Mouse (Mus musculus): Measurements from ENCODE around the gene Fam43b.
"Not testable (repeated sequence)": the region's sequence is repeated elsewhere in the genome, so short reads cannot be mapped to it uniquely, and the experiment has no call there.

The Fam43b gene

DNA sequence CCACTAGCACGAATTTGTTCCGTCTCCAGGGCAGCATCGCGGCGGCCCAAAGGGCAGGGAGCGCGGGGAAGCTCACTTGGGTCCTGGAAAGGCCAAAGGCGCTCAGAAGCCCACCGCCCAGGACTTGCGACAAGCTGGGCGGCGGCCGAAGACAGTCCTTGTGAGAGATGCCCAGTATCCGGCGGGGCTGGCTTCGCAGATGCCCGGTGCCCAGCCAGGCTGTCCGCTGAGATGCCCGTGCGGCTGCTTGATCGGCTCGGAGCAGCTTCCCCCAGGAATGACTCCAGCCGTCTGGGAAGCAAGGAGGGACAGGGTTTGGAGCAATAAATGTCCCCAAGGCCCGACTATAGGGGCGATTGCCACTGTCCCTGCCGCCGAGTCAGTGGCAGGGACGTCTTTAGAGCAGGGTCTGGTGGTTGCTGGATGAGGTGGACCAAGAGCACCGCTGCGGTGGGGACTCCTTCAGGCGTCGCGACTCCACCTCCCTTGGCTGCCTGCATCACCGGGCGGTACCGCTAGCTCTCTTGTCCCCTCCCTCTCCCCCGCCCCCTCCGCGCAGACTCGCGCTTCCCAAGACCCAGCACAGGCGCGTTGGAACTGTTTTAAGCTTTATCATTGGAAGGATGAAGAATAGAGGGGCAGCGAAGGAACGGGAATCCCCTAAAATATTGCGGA lies at the start of gene Fam43b:
TSS of gene Fam43b (minus strand) at position 558 of the 675 bp plus-strand sequence.
- no peak for DNase-seq (ENCODE audit: low spot score)

- no peak for DNase-seq (ENCODE audit: low spot score)
Observed at GRCm38 (mm10) chr4:138444941-138445340, 48.6 kb upstream of the Fam43b start.

DNA sequence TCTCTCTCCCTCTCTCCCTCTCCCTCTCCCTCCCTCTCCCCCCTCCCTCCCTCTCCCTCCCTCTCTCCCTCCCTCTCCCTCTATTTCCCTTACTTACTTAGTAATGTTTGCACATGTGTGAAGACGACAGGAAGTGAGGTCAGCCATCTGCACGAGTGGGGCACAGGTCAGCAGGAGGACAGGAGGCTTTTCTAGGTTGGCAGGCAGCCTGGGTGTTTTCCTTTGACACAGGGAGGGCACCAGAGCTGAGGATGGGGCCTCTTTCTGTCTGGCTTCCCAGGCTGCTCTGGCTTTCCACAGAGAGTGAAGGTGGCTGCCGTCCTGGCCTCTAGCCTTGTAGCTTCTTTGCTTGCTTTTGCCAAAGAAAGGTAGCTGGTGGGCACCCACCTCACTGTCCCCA lies 43.7 kb upstream of the Fam43b start:
- no peak for DNase-seq (ENCODE audit: low spot score)

GRCm38 (mm10) chr4:138434347-138435316 lies 38.3 kb upstream of the Fam43b start, which contains the start of gene Mul1:
Mul1 (plus strand) TSS chr4:138434671.
- DNase-seq (ENCODE audit: low spot score), result peak; percentile 95

DNA sequence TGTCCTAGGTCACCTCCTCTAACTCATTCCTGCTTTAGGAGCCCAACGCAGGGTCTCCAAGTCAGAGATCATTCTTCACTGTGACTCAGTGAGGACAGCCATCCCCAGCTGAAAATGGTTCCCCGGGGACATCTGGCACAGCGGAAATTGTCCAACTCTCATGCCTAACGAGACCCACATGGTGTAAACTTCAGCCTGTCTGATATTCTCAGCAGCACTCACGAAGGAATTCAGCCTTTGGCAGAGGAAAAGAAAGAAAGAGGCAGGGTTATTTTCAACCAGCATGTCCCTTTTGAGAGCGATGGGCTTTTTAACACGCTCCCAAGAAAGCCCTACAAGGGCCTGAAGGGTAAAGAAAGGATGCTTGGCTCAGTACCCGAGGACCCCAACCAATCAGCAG lies 35.0 kb upstream of the Fam43b start:
- no peak for DNase-seq (ENCODE audit: low spot score)

DNA sequence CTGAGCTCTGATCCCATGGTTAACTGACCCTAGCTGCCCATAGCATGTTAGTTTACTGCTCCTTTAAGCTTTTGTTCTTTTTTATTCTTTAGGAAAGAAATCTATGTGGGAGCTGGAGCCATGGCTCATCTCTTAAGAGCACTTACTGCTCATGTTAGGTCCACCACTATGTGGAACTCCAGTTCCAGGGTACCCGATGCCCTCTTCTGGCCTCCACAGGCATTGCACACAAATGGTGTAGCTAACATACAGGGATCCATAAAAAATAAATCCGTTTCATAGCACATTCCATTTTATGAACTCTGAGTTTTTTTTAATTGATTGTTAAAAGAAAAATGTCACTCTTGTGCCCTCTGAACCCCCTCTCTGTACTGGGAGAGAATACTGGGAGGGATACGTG lies 33.5 kb upstream of the Fam43b start:
- DNase-seq (ENCODE audit: low spot score), result no peak

DNA sequence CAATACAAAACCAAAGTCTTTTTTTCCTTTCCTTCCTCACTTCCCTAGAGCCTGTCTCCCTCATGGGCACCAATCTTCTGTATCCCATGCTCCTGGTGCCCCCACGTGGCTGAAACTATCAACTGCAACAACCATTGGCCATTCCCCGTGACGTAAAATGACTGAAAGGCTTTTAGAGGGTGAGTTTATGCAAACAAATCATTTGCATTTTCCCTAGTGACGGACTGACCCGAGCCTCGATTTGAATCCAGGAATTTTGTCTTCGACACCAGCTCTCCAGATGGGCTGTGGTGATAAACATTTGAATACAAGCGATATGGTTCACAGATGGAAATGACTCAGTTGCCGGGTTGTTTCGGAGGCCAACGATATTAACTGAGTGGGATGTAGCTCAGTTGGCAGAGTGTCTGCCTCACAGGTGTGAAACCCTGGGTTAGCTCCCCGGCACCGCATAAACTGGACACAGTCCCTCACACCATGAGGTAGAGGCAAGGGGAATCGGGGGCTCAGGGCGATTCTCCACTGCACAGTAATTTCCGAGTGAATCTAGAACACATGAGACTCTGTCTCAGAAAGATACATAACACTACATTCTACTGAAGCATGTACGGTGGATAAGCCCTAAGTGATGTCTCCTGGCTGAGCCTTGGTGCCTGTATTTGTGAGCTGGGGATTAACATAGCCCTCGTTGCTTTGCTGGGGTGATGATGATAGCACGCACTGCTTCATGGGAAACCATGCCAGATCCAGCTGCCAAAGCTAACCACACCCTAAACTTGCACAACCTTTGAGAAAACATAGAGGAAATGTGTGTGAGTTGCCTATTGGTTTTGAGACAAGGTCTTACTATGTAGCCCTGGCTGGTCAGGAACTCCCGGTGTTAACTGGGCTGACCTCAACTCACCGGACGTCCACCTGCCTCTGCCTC lies 30.7 kb upstream of the Fam43b start:
- peak; percentile 43 for DNase-seq (ENCODE audit: low spot score)

GRCm38 (mm10) chr4:138425604-138426003 lies 29.3 kb upstream of the Fam43b start:
- DNase-seq (ENCODE audit: low spot score), result not testable (repeated sequence)

DNA sequence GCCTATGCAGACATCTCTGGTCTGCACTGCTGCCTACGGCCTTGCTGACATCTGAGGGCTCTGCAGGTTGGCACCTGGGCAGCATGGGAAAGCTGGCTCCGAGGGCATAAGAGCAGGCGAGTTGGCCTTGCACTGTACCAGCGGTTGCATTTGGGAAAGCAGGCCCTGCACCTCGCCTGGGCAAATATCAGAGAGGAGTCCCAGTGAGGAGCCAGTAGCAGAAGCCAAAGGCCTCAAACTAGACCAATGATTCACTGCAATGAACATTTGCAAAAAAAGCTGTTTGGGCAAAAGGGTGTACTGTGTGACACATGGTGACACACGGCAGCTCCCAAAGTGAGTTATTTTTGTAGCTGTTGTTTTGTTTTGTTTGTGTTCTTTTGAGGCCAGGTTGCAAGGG lies 28.7 kb upstream of the Fam43b start:
- DNase-seq (ENCODE audit: low spot score), result no peak

DNA sequence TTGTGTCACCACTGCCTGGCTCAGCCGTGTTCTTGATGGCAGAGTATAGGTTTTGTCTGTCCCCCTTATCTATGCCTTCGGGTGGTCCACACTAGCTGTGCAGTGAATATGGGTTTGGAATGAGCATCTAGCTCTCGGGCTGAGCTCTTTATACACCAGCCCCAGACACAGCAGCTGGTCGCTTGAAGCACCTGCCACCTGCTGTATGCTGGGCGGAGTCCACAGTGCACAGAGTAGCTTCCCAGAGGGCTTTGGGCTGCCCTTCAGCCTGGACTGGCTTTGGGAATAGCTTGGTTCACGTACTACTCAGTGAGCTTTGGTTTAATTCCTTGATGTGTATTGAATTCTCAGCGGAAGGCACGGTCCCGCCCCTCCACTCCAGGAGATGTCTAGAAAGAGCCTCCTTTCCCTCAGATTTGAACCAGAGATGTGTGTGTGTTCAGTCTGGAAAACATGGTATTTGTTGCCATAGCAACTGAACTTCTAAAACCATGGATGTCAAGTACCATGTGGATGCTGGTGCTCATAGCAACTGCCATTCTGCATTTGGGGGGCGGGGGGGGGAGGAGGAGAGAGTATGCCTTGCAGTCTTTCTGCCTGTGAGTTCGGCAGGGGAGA lies 22.1 kb upstream of the Fam43b start:
- no peak for DNase-seq (ENCODE audit: low spot score)

GRCm38 (mm10) chr4:138417882-138418281 lies 21.6 kb upstream of the Fam43b start:
- no peak for DNase-seq (ENCODE audit: low spot score)

DNA sequence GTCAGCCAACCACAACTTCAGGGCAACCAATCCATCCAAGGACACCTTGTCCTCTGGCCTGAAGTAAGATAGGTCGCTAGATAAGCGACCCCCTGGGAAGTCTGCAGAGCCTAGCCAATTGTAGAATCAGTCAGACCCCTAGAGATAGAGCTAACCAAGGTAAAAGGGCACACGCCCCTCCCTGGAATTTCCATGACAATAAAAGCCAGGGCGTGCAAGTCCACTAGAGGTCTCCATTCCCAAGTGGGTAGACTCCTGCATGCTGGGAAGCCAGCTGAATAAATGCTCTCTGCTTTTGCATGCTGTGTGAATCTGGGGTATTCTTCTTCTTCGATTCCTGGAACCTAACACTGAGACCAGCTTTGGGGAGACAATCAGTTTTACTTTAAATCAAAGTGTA lies 20.1 kb upstream of the Fam43b start:
- no peak for DNase-seq (ENCODE audit: low spot score)

GRCm38 (mm10) chr4:138415991-138416390 lies 19.7 kb upstream of the Fam43b start:
- no peak for DNase-seq (ENCODE audit: low spot score)

- no peak for DNase-seq (ENCODE audit: low spot score)
Observed at GRCm38 (mm10) chr4:138414725-138415124, 18.4 kb upstream of the Fam43b start.

DNA sequence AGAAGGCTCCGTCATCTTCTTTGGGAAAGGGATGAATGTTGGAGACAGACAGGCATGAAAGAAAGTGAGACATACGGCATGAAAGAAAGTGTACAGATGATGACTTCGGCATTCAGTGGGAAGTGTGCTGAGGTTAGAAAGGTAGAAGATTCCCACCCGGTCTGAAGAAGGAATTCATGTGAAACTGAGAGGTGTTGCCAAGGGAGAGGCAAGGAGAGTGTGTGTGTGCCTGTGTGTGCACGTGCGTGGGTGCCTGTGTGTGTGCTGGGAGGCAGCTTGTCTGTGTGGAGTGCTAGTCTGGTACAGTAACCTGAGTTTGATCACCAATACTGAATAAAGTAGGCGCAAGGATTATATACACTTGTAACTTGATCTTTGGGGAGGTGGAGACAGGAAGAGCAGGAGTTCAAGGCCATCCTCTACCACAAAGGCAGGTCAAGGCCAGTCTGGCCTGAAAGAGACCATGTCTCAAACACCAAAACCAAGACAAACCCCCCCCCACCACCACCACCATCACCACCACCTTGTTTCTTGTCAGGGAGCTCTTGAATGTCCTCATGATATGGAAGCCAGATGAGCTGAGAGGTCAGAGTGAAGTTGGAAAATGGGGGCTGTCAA lies 15.3 kb upstream of the Fam43b start:
- DNase-seq (ENCODE audit: low spot score), result no peak

- no peak for DNase-seq (ENCODE audit: low spot score)
Observed at GRCm38 (mm10) chr4:138411011-138411410, 14.7 kb upstream of the Fam43b start.

DNA sequence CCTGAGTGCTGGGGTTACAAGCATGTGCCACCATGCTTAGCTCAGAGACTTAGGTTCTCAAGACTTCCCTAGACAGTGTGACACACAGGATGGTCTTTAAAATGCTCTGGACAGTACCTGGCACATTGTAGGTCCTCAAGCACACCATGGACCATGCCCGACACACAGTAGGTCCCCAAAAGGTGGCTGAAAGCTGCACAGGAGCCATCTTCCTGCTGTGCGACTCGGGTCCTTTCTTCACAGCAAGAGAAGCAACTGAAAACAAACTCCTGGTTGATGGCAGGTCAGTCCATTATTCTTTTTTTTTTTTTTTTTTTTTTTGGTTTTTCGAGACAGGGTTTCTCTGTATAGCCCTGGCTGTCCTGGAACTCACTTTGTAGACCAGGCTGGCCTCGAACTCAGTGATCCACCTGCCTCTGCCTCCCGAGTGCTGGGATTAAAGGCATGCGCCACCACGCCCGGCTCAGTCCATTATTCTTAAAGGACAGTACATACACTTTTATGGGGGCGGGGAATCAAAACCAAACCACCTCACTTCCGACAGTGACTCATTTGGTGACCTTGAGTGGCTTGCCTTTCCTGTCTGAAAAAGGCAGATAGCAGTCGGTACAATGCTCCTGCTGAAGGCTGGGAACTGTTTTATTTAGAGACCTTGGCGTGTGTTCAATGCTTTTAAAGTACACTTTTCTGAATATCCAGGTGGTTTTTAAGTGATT lies 11.3 kb upstream of the Fam43b start:
- no peak for DNase-seq (ENCODE audit: low spot score)

GRCm38 (mm10) chr4:138404806-138405205 lies 8.5 kb upstream of the Fam43b start:
- peak; percentile 16 for DNase-seq (ENCODE audit: low spot score)

- DNase-seq (ENCODE audit: low spot score), result no peak
Observed at GRCm38 (mm10) chr4:138396711-138397110, 383 bp upstream of the Fam43b start.

All from T-cell, adult 2 months (primary cell).